Mouse (Mus musculus) liver (tissue): ENCODE results near the gene Fzr1.

Source experiments
- DNase-seq: peaks from one replicate; pipeline ENCODE4 v3.0.0-alpha.2; 2020; ENCODE audit warnings: mixed read lengths

Gene Fzr1

DNA sequence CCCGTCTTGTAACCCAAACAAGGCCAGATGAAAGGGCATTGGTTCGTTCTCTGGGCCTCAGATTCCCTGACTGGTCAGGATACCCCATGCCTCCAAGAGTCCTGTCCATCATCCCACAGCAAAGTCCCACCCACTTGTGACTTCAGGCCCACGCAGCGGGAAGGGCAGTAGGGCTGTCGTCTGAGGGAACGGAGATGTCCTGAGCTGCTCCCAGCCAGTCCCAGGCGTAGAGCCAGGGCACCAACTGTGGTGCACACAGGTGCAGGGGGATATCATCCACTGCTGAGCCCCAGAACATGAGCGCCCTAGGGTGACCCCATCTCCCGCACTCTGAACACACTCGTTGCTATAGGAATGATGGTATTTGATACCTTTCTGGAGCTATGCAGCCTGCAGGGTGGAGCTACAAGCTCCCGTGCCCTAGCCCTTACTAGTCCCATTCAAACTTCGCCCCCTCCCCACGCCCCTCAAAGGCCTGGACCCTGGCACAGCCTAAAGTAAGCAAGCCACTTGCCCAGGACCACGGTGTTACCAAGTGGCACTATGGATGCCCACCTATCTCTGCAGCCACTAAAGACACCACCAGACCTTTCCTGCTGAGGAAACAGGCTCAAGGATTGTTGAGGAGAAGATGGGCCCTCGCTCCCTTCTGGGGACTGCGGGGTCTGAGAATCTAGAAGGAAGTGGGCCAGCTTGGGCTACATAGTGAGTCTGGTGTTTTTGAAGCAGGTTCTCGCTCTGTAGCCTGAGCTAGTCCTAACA lies 37.4 kb upstream of the Fzr1 start:
- no peak for DNase-seq

DNA sequence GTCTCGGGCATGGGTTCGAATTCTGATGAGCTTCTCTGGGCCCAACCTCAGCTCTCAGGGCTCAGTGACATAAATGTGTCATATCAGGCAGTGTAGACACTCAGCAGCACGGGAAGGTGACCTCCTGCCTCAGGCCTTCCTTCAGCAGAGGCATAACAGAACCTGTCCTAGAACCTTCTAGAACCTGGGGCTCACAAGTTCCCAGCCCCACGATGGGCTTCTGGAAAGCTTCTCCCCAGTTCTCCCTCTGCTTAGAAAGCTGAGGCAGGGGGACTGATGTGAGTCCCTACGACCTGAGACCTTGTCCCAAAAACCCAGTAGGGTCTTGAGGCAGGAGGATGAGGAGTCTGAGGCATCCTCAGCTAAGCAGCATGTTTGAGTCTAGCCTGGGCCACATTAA lies 36.8 kb upstream of the Fzr1 start:
- no peak for DNase-seq

DNA sequence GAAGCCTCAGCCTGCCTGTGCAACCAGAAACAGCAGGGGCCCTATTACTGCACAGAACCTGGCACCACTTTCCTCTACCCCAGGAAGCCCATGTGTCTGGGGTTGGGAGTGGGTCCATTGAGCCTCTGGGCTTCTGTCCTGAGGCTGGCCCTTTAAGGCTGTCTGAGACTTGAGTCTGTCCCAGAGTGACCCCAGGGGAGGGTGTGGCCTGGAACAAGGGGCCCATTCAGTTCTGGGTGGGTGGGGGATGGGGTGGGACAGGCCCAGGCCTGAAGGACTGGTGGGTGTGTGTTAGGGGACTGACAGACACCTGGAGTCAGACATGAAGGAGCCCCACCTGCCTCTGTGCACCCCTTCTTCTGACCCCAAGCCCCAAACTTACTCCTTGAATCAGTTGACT lies 36.4 kb upstream of the Fzr1 start:
- no peak for DNase-seq

DNA sequence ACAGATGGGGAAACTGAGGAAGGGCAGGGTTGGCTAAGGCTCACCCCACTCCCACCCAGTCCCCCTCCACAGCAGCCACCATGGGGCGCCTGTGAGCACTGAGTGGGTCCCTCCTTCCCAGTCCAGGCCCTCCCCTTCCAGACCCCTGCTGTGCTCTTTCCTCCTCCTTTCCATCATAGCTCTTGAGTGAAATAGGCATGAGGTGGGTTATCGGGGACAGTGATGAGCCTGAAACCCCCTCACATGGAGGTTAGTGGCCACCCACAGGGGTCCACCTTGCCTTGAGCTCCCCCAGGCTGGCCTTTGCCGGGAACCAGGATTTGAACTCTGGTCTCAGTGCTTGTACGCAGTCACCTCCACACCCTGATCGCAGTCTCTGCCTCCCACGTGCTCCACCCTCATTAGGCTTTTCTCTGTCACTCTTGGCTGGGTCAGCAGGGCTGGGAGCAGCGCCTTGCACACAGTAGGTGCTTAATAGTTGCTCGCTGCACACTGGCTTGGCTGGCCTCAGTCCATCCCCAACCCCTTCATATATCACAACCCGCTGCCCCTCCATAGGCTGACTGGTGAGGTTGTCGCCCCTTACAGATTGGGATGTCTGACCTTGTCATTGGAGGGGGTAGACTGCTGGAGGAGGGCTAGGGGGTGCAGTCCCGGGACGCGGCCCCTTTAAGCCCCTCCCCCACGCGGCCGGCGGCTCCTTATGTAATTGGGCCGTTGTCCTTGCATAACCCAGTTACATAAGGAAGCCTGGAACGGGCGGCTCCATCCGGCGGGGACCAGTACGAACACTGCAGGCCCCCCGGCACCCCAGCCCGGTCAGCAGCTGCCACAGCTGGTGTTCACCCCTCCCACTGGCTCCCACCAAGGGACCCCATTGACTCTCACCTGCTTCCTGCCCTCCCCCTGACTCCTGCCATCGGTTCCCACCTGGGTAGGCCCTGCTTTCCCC lies 35.3 kb upstream of the Fzr1 start:
- DNase-seq, result peak; percentile 78

- no peak for DNase-seq
Measured at GRCm38 (mm10) chr10:81412586-81413309, 34.4 kb upstream of the Fzr1 start.

GRCm38 (mm10) chr10:81411471-81412400 lies 33.4 kb upstream of the Fzr1 start:
- no peak for DNase-seq

GRCm38 (mm10) chr10:81410981-81411380 lies 32.7 kb upstream of the Fzr1 start:
- DNase-seq, result no peak

GRCm38 (mm10) chr10:81410350-81410749 lies 32.0 kb upstream of the Fzr1 start:
- DNase-seq, result no peak

- peak; percentile 53 for DNase-seq
Measured at GRCm38 (mm10) chr10:81409330-81409729, 31.0 kb upstream of the Fzr1 start.

- peak; percentile 86 for DNase-seq
Measured at GRCm38 (mm10) chr10:81408871-81409291, 30.6 kb upstream of the Fzr1 start.

DNA sequence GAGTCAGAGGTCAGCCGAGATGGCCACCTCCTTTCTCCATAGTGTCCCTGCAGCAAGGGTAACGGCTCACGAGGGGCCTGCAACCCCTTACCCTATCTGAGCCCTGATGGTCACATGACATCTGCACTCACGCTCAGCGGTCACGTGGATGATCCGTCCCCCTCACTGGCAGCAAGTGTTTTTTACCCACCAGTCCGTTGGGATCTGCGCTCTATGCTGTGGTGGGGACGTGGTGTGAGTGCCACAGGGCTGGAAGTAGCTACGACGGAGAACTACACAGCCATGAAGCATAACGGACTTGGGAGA lies 30.1 kb upstream of the Fzr1 start:
- no peak for DNase-seq

DNA sequence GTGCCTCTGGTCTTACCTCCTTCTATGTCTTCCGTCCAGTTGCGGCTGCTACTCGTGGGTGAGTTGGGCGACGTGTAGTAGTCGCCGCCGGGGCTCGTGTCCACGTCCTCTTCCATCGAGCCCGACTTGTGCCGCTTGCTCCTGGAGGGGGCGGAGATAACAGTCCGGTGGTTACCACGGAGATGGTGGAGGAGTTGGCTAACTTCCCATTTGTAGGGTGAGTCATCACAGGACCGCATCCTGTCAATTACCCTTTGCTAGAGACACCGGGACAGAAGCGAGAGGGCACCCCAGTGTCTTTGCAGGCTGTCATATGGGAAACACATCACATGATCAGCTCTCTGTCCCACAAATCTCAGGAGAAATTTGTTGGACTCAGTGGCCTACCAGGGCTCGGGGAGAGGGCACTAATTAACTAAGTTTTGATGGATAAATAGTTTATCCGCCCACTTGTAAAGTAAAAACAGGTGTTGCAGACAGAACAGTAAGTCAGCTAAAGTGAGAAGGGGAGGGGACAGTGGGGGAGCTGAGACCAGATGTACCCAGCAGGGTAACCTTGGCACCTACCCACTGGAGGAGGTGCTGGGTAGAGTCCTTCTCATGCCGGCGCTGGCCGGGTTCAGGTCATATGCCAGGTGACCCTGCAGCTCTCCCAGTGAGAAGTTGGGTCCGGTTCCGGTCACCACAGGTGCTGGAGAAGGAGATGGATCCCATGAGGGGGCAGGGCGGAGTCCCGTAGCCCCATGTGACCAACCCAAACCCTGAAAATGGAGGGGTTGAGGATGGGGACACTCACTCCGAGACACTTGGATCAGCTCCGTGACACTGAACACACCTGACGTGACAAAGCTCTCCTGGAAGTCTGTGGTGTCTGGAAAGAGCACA lies 29.5 kb upstream of the Fzr1 start:
- peak; percentile 68 for DNase-seq

- no peak for DNase-seq
Measured at GRCm38 (mm10) chr10:81406504-81407440, 28.5 kb upstream of the Fzr1 start.

DNA sequence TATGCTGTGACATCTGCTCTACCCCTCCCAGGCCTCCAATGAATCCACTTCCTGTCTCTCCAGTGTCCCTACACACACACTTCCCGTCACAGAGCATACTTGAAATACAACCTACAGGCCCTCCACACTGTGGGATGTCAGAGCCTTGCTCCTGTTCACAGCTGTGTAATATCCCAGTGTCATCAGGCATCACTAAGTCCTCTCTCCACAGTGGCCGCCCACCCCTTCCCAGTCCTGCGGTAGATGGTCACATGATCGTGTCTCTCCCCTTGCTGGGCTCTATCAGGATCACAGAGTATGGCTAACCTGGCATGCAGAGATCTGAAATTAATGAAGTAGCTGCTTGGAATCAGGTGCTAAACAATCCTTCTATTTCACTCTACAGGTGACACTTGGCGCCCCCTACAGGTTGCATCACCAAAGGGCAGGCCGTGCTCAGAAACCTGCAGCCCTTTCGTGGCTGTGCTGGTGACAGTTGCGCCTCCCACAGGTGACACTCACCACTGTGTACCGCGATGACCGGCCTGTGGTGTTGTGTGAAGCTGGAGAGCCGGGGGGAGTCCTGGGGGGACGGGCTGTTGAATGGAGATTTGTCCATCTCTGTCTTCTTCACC lies 27.4 kb upstream of the Fzr1 start:
- DNase-seq, result peak; percentile 75

GRCm38 (mm10) chr10:81404720-81405119 lies 26.4 kb upstream of the Fzr1 start:
- no peak for DNase-seq

- no peak for DNase-seq
Measured at GRCm38 (mm10) chr10:81404082-81404481, 25.8 kb upstream of the Fzr1 start.

GRCm38 (mm10) chr10:81403511-81403910 lies 25.2 kb upstream of the Fzr1 start:
- DNase-seq, result no peak

DNA sequence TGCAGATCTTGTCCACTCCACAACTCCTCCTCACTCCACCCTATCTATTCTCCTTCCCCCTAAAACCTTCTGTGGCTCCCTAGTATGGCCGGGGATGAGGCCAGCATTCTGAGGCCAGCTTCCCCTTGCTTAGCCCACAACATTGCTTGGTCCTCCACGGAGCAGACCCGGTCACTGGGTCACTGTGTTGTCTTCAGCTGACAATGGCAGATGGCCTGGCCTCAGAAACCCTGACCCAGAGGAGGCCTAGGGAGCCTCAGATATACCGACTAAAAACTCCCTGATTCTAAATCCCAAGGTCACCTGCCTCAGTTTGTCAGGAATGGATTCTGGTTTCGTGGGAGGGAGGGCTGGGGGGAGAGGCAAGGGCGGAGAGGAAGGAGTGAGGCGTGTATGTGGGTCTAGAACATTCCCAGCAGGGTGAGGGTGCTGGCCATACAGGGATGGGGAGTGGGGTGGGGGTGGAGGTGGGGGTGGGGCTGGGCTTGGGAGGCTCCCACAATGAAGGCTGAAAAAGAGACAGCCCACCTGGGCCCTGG lies 24.0 kb upstream of the Fzr1 start:
- no peak for DNase-seq

DNA sequence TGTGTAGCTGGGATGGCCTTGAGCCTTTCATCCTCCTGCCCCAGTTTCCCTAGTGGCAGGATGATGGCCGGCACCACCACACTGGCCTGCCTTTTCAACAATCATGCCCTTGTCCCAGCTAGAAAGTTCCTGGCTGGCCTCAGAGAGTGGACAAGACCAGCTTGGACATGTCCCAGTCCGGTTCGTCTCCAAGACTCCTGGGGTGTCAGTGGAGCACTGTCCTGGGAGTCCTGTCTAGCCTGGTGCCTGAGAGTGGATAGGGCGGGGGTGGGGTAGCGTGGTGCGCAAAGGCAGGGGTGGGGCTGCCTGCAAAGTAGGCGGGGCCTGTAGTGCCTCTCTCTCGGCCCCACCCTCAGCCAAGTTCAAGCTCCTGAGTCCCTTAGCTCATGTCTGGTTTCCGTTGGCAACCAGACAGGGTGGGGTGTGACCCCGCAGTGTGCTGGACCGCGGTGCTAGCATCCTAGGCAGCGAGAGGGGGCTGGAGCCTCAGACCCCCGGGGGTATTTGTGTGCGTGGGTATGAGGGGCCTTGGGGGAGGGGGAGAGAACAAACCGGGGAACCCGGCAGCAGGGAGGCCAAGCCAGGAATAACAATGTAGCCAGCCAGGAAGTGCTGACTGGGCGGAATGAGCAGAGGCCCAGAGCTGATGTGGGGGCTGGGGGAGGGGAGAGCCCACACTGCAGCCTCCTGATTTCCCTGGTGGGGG lies 23.4 kb upstream of the Fzr1 start:
- peak; percentile 88 for DNase-seq
